Mouse (Mus musculus): ENCODE data around the gene Nckipsd. TPM values are rescaled to one million over a fixed set of nuclear protein-coding genes. Genes with fewer than 3 reads are reported as not detected.

Gene Nckipsd
- 14.9 and 16.2 TPM in 2 replicates for polyA plus RNA-seq (2016; fragmentation: Nextera tagmentation; extraction: Ambion mirVana)

DNA sequence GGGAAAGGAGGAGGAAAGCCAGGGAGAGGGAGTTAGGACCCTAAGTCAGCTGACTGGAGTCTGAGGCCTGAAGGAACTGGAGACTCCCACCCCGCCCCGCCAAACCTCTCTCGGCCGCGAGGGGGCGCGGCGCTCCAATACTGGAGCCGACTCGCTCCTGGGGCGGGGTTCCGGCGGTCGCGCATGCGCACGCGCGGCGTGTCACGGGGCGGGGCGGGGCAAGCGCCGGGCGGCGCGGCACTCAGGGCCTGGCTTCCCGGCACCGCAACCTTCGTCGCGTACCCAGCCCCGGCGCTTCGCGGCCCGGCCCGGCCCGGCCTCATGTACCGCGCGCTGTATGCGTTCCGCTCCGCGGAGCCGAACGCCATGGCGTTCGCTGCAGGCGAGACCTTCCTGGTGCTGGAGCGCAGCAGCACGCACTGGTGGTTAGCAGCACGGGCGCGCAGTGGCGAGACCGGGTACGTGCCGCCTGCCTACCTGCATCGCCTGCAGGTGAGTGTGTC lies at the start of gene Nckipsd:
Nckipsd (plus strand) TSS at position 206 of the 503 bp plus-strand sequence.
- no peaks in the 10 kb centered on the region for H3K9me3 ChIP-seq
- peaks cover 70% of the 10 kb centered on the region for H3K36me3 ChIP-seq
- under 1% methylated on average over 62 of the region's 62 CpGs for WGBS
- H3K4me1 ChIP-seq (replicated peaks) = peaks cover 16% of the 10 kb centered on the region
- peak; percentile 95 for DNase-seq (ENCODE audit: low spot score)
- H3K27ac ChIP-seq = peak within 1 kb of the TSS; percentile 89
- peak within 1 kb of the TSS; percentile 83 for H3K4me3 ChIP-seq
- H3K27me3 ChIP-seq (ENCODE audit: insufficient read depth, poor library complexity, severe bottlenecking) = no peaks in the 10 kb centered on the region

GRCm38 (mm10) chr9:108759121-108759520 lies 49.0 kb upstream of the Nckipsd start:
- Histone ChIP-seq H3K9me3 (peaks cover 7% of the 10 kb centered on the region; the same call in 1 of the 2 replicates), H3K27ac (no peak overlapping the region), H3K36me3 (no peaks in the 10 kb centered on the region), H3K4me1 (replicated peaks) (no peaks in the 10 kb centered on the region), H3K4me3 (no peak overlapping the region), H3K27me3 (ENCODE audit: insufficient read depth, poor library complexity, severe bottlenecking) (no peaks in the 10 kb centered on the region)
- no peak for DNase-seq (ENCODE audit: low spot score)
- 94% methylated on average over 20 of the region's 20 CpGs for WGBS

DNA sequence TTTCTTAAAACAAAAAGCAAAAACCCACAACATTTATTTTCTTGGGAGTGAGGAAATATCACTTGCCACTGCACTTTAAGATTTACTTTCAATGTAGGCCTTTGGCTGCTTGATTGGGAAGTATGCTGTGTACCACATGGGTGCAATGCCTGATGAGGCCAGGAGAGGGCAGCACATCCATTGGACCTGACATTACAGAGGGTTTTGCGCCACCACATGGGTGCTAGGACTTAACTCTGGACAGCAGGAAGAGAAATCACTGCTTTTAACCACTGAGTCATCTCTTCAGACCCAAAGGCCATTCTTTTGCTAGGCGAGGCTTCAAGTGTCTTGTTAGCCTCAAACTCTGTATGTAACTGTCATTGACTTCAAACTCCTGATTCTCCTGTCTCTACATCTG lies 48.4 kb upstream of the Nckipsd start:
- no peaks in the 10 kb centered on the region for H3K36me3 ChIP-seq
- peak; percentile 42 for DNase-seq (ENCODE audit: low spot score)
- H3K27me3 ChIP-seq (ENCODE audit: insufficient read depth, poor library complexity, severe bottlenecking) = no peaks in the 10 kb centered on the region
- H3K9me3 ChIP-seq = peaks cover 7% of the 10 kb centered on the region; the same call in 1 of the 2 replicates
- H3K27ac ChIP-seq = no peak overlapping the region
- no peak overlapping the region for H3K4me3 ChIP-seq
- WGBS = 55% methylated on average over 2 of the region's 2 CpGs
- H3K4me1 ChIP-seq (replicated peaks) = no peaks in the 10 kb centered on the region

DNA sequence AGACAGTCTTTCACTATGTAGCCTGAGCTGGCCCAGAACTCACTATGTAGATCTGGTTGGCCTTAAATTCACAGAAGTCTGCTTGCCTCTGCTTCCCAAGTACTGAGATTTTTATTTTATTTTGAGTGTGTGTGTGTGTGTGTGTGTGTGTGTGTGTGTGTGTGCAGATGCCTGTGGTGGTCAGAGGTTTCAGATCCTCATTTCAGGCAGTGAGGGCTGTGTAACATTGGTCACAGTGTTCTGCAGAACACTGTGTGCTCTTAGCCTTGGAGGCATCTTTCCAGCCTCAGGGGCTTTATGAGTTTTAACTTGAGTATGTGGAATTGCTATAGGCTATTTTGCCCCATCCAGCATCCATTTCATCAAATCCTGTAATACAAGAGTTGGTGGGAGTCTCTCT lies 46.6 kb upstream of the Nckipsd start:
- H3K4me3 ChIP-seq = no peak overlapping the region
- no peak for DNase-seq (ENCODE audit: low spot score)
- H3K27me3 ChIP-seq (ENCODE audit: insufficient read depth, poor library complexity, severe bottlenecking) = no peaks in the 10 kb centered on the region
- no peaks in the 10 kb centered on the region for H3K4me1 ChIP-seq (replicated peaks)
- H3K9me3 ChIP-seq = peaks cover 7% of the 10 kb centered on the region; the same call in 1 of the 2 replicates
- no peaks in the 10 kb centered on the region for H3K36me3 ChIP-seq
- no peak overlapping the region for H3K27ac ChIP-seq

DNA sequence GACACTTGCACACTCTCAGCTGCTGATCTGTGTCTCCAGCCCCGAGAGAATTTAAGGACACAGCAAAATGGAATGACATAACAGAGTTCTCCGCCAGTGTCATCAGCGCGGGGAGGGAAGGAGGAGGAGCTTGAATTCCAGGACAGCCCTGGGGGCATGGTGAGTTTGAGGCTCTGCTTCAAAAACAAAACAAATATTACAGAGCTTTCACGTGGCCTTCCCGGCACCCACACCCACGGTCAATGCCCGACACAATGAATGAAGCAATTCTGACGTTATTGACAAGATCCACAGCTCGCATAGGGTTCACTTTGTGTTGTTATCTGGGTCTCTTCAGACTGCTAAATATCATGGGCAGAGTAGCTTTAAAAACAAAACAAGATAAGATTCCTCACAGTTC lies 43.2 kb upstream of the Nckipsd start:
- no peak for DNase-seq (ENCODE audit: low spot score)
- Histone ChIP-seq H3K27ac (no peak overlapping the region), H3K4me3 (no peak overlapping the region), H3K9me3 (no peaks in the 10 kb centered on the region; the same call in 1 of the 2 replicates), H3K4me1 (replicated peaks) (no peaks in the 10 kb centered on the region), H3K36me3 (no peaks in the 10 kb centered on the region), H3K27me3 (ENCODE audit: insufficient read depth, poor library complexity, severe bottlenecking) (no peaks in the 10 kb centered on the region)
- WGBS = 79% methylated on average over 10 of the region's 10 CpGs

DNA sequence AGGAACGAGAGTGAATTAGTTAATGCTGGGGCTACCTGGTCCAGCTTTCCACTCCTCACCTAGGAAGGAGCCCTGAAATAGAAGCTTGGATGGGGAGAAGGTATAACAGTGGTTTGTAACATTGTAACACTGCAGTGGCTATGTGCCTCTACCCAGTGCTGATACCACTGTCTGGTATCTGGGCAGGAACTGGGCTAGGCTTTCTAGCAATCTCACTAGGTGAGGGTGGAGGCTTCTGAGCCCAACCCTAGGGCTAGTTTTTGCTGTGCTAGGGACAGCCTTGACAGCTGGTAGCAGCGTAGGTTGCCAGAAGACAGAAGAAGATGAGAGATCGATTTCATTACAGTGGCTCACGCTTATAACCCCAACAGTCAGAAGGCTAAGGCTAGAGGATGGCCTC lies 31.6 kb upstream of the Nckipsd start:
- Histone ChIP-seq H3K4me3 (no peak overlapping the region), H3K36me3 (no peaks in the 10 kb centered on the region), H3K27ac (no peak overlapping the region), H3K9me3 (peaks cover 4% of the 10 kb centered on the region; the same call in 1 of the 2 replicates), H3K27me3 (ENCODE audit: insufficient read depth, poor library complexity, severe bottlenecking) (no peaks in the 10 kb centered on the region), H3K4me1 (replicated peaks) (peaks cover 7% of the 10 kb centered on the region)
- DNase-seq (ENCODE audit: low spot score) = no peak
- 88% methylated on average over 4 of the region's 4 CpGs for WGBS

DNA sequence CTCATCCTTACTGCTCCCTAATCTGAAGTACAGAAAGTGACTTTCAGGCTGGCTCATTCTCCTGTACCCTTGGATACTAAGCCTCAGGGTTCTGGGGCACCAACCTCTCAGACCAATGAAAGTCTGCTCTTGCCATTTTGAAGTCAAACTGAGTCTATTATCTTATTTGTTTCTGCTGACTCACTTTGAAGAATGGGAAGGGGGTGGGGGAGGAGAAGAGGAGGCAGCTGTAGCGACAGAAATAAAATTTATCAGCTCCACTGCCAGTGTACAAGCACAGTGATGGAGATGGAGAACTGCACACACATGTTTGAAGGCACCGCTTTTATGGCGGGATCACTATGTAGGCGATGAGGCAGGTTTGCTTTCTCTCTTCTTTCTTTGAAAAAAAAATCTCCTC lies 30.9 kb upstream of the Nckipsd start:
- Histone ChIP-seq H3K36me3 (no peaks in the 10 kb centered on the region), H3K4me1 (replicated peaks) (peaks cover 14% of the 10 kb centered on the region), H3K27me3 (ENCODE audit: insufficient read depth, poor library complexity, severe bottlenecking) (no peaks in the 10 kb centered on the region), H3K9me3 (peaks cover 3% of the 10 kb centered on the region; the same call in 1 of the 2 replicates), H3K27ac (no peak overlapping the region), H3K4me3 (no peak overlapping the region)
- WGBS = 86% methylated on average over 4 of the region's 4 CpGs
- no peak for DNase-seq (ENCODE audit: low spot score)

GRCm38 (mm10) chr9:108780959-108781358 lies 27.2 kb upstream of the Nckipsd start:
- Histone ChIP-seq H3K4me1 (replicated peaks) (peaks cover 42% of the 10 kb centered on the region), H3K4me3 (no peak overlapping the region), H3K27ac (no peak overlapping the region), H3K27me3 (ENCODE audit: insufficient read depth, poor library complexity, severe bottlenecking) (no peaks in the 10 kb centered on the region), H3K36me3 (0 out of 2 replicates have a peak, but pooled peaks cover under 1% of the 10 kb centered on the region), H3K9me3 (no peaks in the 10 kb centered on the region)
- WGBS = 73% methylated on average over 5 of the region's 5 CpGs
- no peak for DNase-seq (ENCODE audit: low spot score)

DNA sequence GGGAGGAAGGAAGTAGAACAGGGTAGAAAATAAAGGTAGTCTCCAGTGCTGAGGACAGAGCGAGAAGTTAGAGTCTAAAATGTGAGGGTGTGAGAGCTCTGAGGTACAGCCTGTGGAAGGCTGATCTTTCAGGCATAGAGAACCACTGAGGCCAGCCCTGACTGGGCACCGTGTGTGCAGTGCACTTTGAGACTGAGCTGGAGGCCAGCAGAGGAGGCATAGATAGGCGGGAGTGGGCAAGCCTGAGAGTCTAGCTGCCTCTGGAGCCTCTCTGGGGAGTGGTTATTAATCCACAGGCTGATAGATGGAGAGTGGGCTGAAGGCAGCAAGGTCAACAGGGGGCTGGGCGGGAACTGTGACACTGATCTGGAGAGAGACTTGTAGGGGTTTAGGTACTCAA lies 26.3 kb upstream of the Nckipsd start:
- no peak for DNase-seq (ENCODE audit: low spot score)
- H3K27me3 ChIP-seq (ENCODE audit: insufficient read depth, poor library complexity, severe bottlenecking) = no peaks in the 10 kb centered on the region
- H3K4me1 ChIP-seq (replicated peaks) = peaks cover 52% of the 10 kb centered on the region
- H3K4me3 ChIP-seq = no peak overlapping the region
- H3K27ac ChIP-seq = peak overlapping the region; percentile 99
- 68% methylated on average over 4 of the region's 4 CpGs for WGBS
- H3K36me3 ChIP-seq = peaks cover 9% of the 10 kb centered on the region
- H3K9me3 ChIP-seq = no peaks in the 10 kb centered on the region

- H3K4me3 ChIP-seq = peak overlapping the region; percentile 96
- peak overlapping the region; percentile 99 for H3K27ac ChIP-seq
- H3K9me3 ChIP-seq = no peaks in the 10 kb centered on the region
- peaks cover 20% of the 10 kb centered on the region for H3K36me3 ChIP-seq
- H3K4me1 ChIP-seq (replicated peaks) = peaks cover 63% of the 10 kb centered on the region
- peak; percentile 32 for DNase-seq (ENCODE audit: low spot score)
- H3K27me3 ChIP-seq (ENCODE audit: insufficient read depth, poor library complexity, severe bottlenecking) = no peaks in the 10 kb centered on the region
- 16% methylated on average over 9 of the region's 9 CpGs for WGBS
Observed at GRCm38 (mm10) chr9:108782836-108783547, 25.2 kb upstream of the Nckipsd start.

DNA sequence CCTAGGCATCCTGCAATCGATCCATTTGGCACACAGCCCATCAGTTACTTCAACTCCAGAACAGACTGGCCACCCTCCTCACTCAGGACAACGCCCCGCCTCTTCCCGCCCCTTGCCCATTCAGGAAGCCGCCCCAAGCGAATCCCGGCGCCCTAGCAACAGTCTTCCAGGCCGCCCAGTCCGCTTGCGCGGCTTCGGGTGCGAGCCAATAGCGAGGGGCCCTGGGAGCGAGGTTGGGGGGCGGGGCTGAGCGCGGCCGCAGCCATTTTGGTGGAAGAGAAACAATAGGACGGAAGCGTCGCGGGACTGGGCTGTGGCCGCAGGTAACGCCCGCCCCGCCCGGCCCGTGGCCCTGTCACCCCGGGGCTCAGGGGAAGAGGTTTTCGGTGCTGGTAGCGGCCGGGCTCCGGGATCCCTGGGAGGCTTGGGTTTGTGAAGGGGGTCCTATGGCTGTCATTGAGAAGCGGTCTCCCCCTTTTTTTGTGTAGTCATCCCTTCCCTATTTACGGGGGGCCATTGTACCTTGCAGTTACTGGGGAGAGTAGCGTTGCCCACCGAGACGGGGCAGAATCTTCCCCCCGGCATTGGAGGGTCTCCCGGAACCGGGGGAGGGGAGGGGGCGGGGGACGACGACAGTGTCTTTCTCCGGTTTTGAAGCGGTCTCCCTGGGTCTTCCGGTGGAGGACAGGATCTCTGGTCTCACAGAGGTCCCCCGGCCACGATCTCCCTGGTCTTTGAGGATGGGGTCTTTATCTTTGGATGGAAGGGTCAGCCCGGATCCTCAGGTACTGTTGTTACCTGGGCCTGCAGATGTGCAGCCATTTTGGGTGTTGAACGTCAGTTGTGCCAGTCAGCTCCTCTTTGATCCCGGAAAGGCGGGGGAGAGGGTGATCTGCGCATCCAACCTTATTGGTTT lies 24.4 kb upstream of the Nckipsd start, which contains the start of gene Ip6k2:
Ip6k2 (plus strand) TSS at position 249 of the 916 bp plus-strand sequence.
- H3K27me3 ChIP-seq (ENCODE audit: insufficient read depth, poor library complexity, severe bottlenecking) = no peaks in the 10 kb centered on the region
- peaks cover 28% of the 10 kb centered on the region for H3K36me3 ChIP-seq
- peak within 1 kb of the TSS; percentile 96 for H3K4me3 ChIP-seq
- peak; percentile 99 for DNase-seq (ENCODE audit: low spot score)
- peaks cover 71% of the 10 kb centered on the region for H3K4me1 ChIP-seq (replicated peaks)
- no peaks in the 10 kb centered on the region for H3K9me3 ChIP-seq
- under 1% methylated on average over 56 of the region's 56 CpGs for WGBS
- peak within 1 kb of the TSS; percentile 99 for H3K27ac ChIP-seq

- no peaks in the 10 kb centered on the region for H3K9me3 ChIP-seq
- H3K4me1 ChIP-seq (replicated peaks) = peaks cover 85% of the 10 kb centered on the region
- peak; percentile 53 for DNase-seq (ENCODE audit: low spot score)
- H3K36me3 ChIP-seq = peaks cover 33% of the 10 kb centered on the region
- no peaks in the 10 kb centered on the region for H3K27me3 ChIP-seq (ENCODE audit: insufficient read depth, poor library complexity, severe bottlenecking)
- H3K27ac ChIP-seq = peak overlapping the region; percentile 99
- H3K4me3 ChIP-seq = peak overlapping the region; percentile 96
Observed at GRCm38 (mm10) chr9:108785416-108785815, 22.8 kb upstream of the Nckipsd start.
